Mouse (Mus musculus) gonadal fat pad, adult 2 months (tissue): ENCODE data around the gene Hbp1. TPM values are rescaled to one million over a fixed set of nuclear protein-coding genes. Genes with fewer than 3 reads are reported as not detected.

ENCODE experiments used
- DNase-seq: peaks from one replicate; pipeline ENCODE4 v3.0.0-alpha.2; 2012; ENCODE audit warnings: low read depth
- polyA plus RNA-seq: library from polyadenylated mRNA; depleted of rRNA; stranded (reverse); fragments of >200 nt; gene quantifications from 2 replicates; pipeline ENCODE4 v1.2.3, GENCODE M21; 2012

Hbp1 gene
- polyA plus RNA-seq, 1 experiment = 115 TPM

DNA sequence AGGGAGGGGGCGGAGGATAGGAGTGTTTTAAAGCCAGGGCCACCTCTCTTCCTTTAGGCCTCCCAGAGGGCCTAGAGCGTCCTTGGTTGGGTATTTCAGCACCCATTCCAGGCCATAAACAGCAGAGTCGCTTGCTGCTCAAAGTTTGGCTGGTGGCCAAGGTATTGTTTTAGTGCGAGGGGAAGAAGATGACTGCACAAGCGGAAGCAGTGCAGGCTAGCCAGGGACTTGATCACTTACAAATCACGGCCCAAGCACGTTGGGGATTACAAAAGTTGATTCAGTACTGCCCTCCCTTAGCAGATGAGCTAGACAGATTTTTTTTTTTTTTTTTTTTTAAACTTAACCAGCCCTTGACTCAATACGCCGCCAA, 310 bp upstream of the Hbp1 start:
- DNase-seq = no peak

DNA sequence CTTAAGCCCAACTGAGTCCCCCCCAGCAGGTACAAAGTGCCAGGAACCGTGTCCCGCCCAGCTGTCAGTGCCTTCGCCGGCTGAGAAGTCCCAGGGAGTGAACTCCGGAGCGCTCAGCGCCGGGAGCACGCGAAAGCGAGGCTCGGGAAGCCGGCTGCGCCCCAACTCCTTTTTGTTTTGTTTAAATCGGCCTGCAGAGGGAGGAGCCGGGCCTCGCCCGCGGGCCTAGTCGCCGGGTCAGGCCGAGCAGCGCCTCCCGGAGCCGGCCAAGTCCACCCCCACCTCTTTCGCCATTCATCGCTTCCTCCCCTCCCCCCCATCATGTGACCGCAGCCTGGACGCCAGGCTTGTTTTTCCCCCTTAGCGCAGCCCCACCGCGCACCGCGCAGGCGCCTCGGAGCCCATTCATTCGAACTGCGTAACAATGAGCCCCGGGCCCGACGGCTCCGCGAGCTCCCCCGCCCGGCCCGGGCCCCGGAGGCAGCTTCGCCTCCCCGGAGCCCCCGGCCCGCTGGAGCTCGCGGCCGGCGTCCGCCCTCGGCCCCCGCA, 1.1 kb downstream of the Hbp1 start:
- DNase-seq = peak; percentile 67

DNA sequence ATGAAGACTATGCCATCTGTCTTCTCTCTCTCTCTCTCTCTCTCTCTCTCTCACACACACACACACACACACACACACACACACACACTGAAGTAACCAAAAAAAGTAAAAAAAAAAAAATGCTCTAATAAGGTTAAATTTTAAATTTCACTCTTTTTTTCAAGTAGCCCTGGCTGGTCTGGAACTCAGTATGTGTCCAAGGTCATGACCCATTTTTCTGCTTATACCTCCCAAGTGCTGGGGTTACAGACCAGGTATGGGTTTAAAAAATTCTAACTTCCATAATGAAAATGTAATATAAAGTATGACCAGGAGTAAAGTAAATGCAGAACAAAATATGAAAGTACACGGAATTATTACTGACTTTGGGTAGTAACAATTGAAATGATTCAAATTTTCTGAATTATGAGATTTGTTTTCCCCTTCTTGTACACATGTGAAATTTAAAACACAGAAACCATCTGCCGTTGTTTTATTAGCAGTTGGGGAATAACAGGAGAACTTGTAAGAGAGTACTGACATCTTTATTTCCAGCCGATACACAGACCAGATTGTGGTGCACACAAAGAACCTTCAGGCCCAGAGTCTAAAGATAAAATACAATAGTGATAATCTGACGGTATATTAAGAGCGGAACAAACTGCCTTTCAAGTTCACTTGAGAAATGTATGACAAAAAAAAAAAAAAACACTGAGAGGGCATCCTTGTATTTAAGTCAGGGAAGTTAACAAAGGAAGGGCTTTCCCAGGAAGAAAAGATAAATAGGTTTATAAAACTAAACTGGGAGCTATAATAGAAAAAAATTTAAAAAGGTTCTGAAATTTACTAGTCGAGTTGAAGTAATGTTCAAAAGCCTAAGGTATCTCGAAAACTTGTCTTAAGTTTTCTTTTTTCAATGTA, 2.0 kb downstream of the Hbp1 start:
- DNase-seq = no peak

DNA sequence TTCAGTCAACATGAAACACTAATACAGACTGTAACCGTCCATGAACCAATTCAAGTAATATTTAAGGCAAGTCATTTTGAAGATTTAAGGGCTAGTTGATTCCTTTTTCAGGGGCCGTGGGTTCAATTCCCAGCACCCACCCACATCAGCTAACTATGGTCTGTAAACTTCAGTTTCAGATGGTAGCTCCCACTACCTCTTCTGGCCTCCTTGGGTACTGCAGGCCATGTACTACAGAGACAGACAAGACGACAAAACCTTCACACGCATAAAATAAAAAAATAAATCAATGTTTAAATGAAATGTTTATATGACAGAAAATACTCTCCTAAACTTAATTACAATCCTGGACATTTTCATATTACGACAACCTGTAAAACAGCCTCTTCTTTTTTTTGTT, 2.9 kb downstream of the Hbp1 start:
- no peak for DNase-seq

DNA sequence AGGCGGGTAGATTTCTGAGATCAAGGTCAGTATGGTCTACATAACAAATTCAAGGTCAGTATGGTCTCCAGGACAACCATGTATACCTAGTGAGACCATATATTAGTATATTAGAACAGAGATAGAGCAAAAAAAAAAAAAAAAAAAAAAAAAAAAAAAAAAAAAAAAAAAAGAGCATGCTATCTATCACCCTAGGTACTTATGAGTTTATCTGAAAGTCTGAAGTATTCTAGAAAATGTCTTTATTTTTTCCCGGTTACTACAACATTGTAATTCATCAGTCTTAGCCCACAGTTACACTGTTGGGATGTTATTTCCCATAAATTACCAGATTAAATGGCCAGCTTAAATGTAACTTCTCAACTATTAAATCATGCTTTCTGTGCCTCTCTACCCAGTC, 5.9 kb downstream of the Hbp1 start:
- no peak for DNase-seq

DNA sequence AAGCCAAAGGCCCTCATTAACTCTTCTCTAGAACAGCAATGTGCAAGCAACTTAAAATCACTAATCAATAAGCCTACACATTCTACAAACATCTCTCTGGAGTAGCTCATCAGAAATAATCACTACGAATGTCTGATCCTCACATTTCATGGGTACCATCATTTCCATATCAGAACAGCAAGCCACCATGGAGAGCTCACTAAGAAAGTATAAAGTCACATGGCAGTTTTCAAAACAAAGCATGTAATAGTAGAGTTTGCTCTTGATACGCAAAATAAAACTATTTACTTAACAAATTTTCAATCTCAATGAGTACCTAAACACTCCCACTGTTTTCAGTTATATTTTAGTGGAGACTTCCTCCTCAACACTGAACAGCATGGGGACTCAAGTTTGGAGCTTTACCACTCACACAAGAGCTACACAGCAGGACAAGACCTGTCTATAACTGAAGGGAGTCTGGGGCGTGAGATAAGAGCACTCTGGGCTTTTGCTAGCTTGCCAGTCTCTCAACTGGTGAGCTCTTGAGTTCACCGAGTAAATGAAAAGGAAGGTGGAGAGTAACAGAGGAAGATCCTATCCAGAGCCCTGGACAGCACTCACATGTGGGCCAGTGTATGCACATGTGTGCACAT, 7.2 kb downstream of the Hbp1 start:
- DNase-seq = no peak

DNA sequence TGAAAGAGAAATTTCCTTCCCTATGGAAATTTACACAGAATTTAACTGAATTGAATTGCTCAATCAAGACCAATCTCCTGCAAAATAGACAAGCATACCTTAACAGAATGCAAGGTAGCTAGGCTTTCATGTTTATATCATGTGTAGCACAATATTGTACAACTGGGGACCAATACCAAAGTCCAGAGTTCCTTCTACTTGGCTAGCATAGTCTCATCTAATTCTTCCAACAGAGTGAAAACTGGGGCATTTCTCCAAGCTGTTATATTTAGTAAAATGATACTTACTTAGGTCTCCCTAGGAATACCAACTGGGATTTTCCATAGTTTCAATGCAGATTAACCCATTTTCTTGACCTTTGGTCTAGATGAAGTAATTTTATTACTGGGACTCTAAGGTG, 11.3 kb downstream of the Hbp1 start:
- DNase-seq = no peak

DNA sequence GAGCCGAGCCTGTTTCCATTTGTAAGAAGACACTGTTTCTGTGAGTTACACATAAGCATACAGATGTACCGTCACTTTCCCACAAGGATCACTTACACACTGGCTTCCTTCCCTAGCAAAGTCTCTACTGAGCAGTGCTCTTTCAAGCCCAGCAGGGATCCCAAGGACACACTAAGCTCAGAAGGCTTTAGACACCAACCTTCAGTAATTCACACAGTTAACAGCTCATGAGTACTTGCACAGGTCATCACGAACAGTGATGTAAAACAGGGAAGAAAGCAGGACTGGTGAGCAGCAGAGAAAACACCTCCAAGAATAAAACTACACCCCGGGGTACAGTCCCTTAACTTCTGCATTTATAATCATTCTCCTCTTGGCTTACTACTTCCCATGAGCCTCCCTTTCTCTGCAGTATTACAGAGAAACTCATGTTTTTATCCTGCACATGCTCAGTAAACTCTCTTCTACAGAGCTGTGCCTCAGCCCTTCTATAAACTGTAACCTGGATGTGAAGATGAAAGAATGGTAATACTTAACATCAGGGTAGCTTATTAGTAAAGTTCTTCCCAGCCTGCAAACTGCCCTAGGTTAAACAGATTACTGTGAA, 11.8 kb downstream of the Hbp1 start:
- no peak for DNase-seq

DNA sequence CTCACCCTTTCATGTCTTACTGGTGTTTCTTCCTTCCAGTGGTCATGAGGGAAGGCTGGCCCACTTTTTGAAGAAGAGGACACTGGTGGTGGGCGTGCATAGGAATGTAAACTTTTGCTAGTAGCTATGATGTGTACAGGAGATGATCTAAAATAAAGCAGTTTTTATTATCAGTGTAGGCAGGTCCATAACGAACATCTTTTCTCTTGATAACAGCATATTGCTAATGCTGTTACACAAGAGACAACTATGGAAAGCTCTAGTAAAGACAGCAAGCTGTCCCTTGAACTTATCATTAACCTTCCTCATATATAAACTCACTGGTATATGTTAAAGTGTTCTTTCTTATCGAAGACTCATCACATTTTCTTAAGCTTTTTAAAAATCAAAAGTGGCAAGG, 12.7 kb downstream of the Hbp1 start:
- DNase-seq = no peak

DNA sequence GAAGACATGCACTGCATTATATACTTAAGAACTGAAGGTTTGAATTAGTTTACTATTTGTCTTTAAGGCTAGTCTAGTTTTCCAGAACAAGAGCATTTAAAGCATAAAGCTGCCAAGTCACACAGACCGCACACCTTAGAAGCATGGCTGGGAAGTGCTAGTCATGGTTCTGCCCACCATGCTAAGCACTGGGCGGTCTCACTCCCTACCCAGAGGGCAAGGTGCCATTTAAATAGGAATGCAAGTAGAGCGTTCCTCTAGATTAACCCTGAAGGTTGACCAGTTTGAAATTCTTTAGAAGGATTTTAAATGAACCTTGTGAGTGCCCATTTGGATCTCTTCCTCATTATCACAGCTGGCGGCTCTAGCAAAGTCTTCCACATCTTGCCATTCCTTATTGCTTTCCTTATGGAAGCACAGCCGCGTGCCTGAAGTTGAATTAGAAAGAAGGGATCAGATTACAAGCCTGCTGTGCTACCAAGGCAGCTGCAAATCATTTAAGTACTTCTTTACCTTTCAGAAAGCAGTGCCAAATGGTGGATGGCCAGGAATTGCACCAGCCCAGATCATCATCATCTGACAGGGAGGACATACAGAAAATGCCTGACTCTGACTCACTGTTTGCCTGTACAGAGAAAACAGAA, 13.6 kb downstream of the Hbp1 start:
- DNase-seq = no peak

DNA sequence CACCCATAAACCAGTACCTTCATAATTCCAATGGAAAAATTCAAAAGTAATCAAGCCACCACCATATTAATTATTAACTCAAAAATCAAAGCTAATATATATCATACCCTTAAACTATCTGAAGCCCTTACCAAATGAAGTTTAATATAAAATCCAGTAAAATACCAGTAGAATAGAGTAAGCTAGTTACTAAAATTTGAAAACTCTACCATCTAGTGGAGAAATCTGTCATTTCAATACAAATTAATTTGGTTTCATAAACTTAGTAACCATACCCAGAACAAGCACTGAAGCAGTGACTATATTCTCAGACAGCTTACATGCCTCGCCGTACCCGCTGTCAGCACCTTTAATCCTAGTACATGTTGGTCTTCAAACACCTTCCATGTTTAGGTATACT, 18.5 kb downstream of the Hbp1 start:
- no peak for DNase-seq

DNA sequence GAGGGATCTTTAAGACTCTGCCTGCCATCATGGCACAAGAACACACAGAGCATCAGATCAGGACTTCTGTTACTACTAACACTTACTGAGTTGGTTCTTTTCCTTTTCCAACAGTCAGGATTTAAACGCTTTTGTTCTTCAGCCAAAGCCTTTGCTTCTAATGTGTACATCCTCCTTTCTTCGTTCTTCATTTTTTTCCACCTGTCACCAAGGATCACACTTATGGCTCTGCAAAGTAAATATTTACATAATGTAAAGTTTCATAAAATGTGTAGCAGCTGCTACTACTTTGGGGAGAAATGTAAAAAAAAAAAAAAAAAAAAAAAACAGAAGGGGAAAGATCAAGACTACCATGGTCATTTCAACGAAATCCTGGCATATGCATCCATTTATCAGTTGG, 21.8 kb downstream of the Hbp1 start:
- no peak for DNase-seq

DNA sequence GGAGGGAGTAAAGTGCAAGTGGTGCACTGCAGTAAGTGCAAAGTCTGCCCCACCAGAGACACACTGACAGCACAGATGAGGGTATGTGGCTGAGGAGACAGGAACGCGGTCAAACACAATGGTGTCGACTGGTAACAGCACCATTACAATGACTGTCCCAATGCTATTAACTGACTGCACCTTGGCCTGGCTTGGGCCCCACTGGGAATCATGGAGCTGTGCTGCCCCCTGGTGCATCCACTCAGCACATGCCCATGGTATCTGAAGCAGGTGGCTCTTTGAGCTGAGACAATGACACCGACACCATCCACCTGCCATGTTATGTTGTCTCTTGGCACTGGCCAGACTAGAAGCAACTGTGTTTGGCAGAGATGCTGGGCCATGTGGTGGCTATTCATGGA, 23.7 kb downstream of the Hbp1 start:
- no peak for DNase-seq

DNA sequence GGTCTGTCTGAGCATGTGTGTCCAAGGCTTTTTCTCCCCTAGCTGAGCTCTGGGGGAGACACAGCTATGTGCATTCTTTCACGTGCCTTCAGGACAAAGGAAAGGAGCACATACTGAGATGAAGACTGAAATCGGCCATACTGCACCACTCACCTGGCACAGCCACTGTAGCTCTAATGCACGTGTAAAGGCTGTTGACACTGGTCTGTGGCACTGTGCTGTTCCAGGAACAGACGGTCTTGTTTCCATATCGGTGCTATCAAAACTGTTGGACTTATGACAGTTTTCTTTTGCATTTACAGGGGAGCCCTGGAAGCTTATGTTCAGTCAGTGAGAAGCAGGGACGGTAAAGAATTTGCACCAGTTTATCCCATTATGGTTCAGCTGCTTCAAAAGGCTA, 25.0 kb downstream of the Hbp1 start:
- DNase-seq = no peak

DNA sequence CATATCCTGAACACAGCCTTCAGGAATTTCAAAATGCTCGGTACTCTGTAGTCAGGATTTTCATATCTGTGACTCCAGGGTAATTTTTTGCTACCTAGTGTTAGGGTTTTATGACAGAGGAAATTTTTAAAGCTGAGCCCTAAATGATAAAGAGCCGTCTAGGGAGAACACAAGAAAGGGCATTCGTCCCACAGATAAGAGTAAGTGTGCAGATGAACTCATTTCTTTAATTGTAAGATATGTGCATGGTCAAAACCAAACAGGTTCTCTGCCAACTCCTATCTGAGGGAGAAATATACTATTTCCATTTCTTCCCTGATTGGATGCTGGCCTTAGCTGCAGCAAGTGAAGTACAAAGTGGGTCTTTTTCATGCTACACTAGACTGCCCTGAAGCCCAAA, 26.2 kb downstream of the Hbp1 start:
- no peak for DNase-seq

DNA sequence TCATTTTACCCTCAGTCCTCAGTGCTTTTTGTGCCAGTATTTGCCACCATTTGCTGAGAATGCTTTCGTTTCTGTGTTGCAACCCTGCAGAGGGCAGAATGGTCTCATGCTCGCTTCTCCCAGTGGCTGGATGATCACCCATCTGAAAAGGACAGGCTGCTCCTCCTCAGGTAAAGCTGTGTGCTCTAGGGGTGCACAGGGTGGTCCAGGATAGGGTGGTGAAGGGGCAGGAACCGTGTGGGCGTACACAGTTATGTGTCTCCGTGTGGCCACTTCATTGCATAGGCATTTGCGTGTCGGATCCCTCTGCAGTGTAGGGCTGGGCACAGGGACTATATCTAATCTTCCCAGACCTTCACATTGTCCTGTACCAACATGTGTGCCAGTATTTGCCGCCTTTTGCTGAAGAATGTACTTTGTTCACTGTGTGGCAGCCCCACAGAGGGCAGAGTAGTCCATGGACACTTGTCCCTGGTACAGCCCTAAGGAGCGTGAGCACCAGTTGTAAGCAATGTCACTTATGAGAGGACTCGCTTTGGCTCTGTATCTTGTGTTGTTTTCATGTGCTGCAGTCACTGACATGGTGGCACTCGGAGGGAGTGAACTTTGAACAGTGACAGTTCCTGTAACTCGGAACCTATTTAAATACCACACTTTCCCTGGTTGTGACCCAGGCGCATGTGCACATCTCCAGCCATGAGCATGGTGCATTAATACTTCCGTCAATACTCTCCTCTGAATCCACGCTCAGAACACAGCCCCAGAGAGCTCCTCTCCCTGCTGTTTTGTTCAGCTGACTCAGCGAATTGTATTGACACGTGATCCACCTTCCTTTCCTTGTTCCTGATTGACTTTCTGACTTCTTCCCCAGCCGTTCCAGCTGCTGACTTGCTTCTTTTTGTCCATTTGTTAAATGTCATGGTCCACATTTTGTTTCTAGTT, 29.6 kb downstream of the Hbp1 start:
- DNase-seq = no peak

DNA sequence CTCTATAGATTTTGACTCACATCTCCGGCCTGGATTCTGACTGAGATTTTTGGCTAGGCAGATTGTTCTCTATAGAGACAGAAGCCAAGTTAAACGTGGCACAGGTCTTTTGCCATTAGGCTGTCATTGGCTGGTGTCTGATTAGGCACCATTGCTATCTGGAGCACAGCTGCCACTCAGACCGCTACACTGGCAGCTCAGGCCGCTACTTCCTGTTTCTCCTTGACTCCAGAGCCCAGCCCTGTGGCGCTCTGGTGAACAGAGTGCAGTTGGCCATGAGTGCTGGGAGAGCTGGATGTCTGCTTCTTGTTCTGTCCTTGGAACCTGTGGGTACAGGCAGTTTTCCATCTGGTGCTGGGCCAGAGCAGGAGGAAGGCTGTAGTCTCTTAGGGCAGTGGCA, 33.1 kb downstream of the Hbp1 start:
- DNase-seq = no peak

DNA sequence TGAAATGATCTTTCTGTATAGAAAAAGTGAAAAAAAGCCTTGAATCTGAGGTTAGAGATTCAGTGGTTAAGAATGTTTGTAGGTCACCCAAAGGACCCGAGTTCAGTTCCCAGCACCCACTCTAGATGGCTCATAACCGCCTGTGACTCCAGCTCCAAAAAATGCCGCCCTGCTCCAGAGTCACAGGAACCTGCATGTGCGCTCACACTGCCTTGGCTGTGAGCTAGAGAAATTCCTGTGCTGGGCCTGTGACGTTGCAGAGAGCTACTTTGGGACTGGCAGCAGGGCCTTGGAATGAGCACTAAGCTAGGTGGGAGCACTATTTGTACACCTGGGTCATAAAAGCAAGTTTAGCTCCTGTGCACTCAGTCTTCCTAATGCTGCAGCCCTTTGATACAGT, 33.6 kb downstream of the Hbp1 start:
- no peak for DNase-seq

DNA sequence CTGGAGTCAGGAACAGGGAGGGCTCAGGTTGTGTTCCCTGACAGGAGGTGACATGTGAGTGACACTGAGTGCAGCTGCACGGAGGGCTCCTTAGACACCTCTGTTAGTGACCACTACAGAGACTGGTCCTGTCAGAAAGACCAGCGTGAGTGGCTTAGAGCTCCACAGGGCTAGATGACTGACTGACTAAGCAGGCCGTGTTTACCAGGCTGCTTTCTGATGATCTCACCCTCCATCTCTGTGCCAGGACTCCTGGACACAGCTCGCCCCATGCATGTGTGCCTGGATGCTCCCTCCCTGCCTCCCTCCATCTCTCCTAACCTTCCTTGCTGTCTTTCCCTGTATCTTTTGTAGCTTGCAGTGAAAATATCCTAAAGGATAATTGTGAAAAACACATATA, 36.7 kb downstream of the Hbp1 start:
- no peak for DNase-seq

DNA sequence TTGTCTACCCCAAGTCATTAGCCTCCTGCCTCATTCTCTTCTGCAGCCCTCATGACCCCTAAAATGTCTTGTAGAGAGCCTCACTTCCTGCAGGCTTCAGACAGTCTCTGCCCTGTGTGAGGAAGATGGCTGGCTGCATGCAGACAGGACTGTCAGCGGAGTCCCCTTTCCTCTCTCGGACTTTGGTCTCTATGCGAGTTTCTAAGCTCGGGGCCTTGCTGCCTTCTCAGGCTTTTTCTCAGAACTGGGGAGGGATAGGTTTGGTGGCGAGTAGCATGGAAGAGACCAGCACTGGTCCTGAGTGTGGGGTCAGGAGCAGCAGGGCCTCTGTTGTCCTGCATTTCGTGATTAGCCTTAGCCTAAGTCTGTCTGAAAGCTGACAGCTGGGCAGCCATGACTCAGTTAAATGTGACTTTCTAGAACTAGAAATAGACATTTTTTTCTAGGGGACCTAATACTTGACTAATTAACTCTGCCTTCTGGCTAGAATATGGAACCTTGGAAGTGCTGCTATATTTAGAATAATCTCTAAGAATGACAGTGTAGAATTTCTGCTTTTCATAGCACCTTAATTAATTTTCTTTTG, 37.3 kb downstream of the Hbp1 start:
- no peak for DNase-seq

DNA sequence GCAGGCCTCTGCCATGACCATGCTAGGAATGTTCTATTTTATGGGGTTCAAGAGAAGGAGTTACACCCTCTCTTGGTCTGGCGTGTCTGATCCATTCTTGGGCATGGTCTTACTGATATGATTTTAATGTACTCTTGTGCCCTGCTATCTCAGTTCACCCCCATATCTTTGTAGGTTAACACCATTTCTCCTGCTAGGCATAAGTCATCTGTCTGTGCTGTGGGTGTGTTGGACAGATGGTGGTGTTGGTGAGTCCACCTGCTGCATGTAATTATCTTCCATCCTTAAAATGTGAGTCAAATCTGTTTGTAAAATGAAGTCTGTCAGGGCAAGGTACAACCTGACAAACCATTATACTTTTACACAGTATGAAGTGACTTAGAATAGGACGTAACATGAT, 42.9 kb downstream of the Hbp1 start:
- DNase-seq = no peak
